Mouse (Mus musculus) kidney, postnatal 14 days (tissue): ENCODE measurements around the gene Foxp1.

Source experiments
- DNase-seq: peaks from one replicate; pipeline ENCODE4 v3.0.0; 2022; ENCODE audit warnings: mixed read lengths

Foxp1 gene

DNA sequence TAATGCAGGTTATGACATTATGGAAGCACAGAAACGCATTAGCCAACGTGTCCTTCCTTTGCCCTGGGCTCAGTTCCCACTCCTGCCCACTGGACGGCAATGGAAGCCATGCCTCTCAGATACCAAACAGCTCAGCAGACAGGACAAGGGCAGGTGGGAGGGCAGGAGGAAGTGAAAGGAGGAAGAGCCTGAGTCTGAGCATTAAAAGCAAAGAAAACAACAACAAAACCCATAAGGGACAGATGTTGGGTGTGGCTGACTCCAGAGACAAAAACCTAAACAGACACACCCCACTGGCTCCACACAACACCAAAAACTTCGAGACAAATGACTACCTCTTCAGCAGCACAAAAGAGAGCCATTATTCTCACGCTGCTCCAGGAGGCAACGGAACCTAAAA, 515.0 kb downstream of the Foxp1 start:
- no peak for DNase-seq

DNA sequence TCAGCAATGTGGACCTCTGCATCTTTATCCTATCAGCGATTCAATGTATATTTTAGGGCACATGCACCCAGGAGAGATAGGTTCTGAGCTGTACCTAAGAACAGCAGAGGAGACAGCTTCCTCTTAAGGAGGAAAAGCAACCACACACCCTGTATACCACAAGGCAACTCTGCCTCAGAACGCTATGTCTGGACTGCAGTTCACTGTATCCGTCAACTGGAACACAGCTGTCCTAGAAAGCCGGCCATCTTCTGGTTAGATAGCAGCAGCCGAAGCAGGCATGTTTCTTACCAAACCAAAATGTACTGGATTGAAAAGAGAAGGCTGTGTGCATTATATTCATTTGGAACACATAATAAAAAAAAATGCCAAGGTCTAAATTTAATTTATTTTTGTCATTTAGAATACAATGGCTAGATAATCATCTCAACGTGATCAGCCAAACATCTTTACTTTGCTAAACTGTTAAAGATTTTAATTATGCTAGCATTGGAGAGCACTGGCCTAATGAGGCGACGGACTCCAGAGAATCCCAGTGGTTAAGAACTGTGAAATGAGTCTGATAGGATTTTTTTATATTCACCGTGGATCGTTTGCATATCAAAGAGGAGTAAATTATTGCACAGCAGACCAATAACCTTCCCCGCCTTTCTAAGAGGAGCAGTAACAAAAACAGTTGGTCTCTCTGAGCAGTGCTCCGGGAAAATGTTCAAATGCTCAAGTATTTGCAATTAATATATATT, 518.1 kb downstream of the Foxp1 start:
- DNase-seq: no peak

DNA sequence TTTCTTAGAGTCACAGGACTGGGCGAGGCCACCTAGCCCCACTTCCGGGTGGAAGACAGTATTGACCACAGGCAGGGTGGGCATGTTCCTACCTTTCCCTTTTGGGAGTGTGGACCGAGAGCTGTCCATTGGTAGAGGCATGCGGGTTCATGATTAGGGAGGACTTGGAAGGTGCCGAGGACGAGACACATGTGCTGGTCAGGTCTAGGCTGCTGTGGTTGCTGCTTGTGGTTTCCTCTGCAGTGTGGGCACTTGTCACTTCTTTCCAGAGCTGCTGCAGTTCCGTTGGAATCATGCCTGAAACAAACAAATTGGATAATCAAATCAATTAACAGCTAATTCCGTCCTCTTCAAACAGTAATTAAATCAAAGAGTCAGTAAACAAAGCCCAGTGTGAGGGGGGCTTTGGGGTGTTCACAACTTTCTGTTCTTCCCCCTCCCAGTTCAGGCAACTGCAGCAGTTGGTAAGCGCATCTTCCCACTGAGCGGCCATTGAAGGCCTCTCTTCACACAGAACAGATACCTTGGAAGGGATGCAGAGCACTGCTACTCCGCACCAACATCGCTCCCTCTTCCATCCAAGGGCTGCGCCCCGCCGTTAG, 519.3 kb downstream of the Foxp1 start:
- no peak for DNase-seq

DNA sequence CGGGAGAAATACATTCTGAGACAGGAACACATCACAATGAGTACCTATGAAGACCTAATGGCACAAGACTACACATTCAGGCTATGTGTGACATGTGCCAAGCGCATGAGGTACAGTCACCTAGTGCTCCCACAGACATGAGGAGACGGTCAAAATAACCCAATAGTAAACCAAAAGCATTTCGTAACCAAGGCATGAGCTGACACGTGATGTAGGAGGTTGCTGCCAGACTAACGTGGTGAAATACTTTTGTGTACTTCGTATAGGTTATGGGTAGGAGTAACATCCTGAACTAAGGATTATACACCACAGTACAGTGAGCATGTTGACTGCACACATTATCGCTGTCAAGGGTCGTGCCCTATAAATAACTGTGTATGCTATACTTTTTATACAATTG, 520.9 kb downstream of the Foxp1 start:
- DNase-seq: no peak

DNA sequence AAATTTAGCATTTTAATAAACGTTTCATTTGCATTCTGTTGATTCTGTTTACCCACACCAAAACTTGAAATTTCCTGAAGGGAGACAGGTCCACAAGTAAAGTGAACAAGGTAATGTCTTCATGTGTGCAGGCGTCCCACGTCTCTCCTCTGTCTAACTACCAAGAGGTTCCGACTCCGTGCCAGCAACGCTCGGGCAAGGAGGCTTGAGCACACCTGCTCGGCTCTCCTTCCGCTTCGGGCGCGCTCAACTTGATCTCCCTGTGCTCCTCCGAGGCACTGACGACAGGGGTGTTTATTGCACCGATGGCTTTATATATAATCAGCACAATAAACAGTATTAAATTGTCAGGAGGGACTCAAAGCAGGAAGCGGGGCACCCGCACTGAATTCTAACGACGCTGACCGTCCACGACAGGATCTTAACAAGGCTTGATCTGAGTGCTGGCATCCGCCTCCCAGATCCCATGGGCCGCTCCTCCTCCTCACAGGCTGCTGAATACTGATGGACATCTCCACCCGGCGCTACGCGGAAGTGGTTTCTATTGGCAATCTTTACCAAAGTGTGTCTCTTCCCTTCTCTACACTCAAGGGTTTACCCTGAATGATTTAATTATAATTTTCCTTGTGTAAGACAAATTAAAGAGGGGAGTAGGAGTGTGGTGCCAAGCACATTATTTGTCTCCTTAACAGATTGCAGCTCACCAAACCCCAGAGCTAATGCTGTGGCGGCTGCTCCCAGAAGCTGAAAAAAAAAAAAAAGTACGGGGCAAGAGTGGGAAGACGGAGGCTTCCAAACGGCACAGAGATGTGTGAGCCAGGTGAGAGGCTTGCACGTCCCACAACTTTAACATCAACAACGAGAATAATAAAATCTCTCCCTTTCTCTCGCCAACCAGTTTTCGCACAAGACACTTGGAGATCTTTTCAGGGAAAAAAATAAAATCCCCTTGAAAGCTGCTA, 523.3 kb downstream of the Foxp1 start:
- DNase-seq: no peak

DNA sequence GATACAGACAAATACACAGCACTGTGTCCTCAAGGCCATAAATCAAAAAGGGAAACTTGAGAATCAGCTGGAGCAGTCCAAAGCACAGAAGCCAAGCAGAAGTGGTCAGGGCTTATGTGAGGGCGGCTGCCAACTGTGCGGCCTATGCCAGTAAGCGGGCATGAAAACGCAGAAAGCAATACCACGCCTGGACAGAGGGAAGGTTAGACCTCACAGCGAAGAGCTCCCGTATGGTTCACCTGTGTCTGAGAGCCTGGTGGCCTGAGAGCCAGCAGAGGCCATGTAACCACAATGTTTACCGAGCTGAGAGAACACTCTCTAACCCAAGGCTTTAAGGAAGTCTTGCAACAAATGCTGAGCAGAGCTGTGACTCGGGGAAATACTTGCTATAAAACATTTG, 524.8 kb downstream of the Foxp1 start:
- no peak for DNase-seq

DNA sequence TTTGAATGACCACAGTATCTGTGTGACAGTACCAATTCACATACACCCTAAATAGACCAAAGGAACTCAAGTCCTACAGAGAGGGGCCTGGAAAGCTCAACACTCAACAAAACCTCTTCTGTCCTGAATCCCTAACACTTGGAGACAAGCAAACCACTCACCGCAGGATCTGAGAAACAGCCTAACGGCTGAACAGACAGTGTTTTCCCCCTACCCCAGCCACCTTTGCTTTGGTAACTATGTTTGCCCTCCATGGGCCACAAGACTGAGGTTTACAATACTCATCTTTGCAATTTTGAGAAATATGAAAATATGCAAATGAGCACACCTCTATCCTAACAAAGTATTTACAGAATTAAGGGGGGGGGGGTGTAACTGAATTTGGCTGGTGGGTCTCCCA, 525.7 kb downstream of the Foxp1 start:
- DNase-seq: no peak

DNA sequence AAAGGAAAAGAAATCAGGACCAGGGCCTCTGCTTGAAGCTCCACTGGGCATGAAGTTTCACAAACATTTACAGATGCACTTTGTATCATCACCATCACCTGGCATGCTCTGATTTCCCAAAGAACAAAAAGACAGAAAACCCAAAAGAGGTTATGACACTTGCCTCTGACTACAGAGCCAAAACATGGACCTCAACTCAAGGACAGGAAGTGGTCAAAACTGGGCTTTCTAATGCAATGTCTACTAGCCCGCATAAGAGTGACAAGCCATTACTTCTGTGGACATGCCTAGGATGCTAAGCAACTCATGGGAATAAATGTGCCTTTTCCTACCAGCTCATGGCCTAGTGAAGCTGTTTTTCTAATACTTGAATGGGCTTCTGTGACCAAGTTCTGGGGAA, 526.2 kb downstream of the Foxp1 start:
- no peak for DNase-seq

DNA sequence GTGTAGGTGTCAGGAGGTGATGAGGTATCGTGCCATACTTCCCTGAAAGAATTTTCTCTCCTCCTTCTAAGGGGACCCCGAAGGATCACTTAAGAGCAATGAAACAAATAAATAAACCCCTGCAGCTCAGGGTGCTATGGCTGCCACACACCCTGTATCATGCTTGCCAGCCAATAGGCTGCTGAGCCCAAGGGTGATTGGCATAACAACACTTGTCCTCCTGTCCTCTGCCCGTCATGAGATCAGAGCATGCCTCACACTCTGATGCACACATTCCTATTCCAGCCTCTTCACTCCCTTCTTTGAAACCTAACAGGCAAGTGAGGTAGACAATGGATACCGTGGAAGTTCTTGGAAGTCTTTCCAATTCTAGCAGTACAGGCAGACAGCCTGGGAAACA, 526.8 kb downstream of the Foxp1 start:
- DNase-seq: no peak

DNA sequence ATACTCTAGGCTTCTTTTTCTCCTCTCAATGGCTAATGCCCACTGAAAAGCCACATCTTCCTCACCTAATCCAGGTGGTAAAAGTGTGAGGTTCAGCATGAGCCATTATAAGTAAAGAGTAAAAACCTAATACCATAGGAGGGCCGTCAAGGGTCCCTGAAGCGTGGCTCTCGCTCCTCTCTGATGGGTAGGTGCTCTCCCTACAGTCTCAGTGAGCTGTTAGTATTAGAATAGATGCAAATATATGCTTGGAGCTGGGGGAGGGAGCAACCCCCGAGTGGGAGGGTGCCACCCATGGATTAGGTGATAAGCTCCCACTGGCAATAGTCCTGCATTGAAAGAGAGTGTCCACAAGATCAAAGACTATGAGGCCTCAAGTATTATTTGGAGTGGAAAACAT, 527.6 kb downstream of the Foxp1 start:
- no peak for DNase-seq

DNA sequence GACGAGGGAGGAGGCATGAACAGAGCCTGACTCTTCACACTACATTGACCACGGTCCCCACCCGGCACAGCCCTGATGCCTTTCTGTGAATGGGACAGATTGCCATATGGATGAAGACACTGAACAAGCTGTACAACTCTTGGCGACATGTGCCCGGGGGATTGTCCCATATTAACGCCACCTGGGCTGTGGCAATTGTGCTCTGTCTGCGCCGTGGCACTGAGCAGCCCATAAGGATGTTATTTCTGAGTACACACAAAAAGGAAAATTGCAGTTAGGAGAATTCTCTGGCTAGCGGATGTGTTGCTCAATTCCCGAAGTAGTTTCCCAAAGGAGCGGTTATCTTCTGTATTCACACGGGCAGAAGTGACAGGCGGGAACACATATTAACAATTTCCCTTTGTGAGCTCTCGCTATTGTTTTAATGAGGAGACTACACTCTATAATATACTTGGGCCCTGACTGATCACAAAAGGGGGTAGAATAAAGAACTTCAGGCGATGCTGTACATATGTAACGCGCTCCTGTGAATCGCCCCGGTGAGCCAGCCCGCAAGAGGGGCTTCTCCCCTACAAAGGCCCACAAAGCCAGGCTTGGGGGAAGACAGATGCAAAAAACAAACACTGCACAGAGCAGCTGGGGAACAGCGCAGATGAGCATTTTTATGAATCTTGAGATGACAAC, 528.3 kb downstream of the Foxp1 start:
- no peak for DNase-seq

DNA sequence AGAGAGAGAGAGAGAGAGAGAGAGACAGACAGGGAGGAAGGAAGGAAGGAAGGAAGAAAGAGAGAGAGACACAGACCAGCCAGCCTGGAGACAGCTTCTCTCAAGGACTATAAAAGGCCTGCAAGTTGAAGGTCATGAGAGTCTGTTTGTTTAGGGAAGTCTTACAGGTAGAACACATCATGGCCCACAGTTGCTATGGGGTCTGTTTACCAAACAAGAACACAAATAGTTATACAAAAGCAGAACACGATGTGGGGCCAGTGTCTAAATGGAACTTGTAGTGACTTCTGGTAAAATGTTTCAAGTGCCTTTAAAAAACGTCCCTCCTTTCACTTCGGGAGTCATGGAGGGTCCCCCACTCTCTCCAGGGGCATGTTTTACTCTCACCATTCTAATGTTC, 529.3 kb downstream of the Foxp1 start:
- no peak for DNase-seq

DNA sequence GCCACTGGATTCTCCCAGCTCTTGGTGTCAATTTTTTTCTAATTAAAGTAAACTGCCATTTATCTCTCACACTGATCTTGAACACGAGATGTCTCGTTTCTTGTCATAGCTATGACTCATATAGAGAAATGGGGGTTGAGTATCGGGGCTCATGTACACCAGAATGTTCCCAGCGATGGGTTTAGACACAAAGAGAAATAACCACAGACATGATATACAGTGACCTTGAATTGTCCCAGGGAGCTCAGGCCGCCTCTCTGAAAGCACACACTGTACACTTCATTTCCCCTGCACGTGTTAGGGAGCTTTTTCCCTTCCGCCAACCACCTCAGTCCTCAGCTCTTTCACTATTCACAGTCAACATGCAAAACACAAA, 529.8 kb downstream of the Foxp1 start:
- no peak for DNase-seq

DNA sequence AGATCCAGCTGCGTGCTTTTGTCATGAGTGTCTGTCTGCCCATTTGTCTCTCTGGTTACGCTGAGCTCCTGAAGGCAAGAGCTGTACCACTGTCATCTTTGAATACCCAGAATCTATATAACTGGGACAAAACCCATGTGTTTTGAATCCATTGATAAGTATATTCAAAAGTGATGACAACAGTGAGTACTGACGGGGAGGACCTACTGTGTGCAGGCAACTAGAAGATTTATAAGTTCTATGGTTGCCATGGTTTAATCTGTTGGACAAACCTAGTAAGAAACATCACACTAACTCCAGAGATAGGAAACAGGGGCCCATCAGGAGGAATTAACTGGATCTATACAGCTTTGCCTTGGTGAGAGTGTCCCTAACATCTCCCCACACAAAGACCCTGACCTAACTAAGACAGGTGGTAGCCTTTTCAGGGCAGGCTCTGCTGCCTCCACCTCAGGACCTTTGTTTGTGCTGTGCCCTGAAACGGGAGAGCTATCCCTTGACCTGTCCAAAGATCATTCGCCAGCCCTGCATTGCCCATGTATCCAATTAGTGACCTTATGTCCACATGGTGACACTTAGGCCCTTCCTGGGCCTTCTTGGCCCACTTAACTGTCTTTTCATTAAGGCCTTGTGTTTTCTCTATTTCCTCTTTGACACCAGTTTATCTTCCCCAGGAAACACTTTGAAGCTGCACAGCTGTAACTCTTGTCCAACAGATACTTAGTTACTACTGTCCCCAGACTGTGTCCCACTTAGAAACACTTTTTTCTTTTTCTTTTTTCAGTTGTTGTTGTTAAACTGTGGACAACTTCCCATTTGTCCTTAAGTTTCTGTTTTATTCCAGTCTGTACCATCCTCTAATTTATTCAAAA, 530.4 kb downstream of the Foxp1 start:
- no peak for DNase-seq

DNA sequence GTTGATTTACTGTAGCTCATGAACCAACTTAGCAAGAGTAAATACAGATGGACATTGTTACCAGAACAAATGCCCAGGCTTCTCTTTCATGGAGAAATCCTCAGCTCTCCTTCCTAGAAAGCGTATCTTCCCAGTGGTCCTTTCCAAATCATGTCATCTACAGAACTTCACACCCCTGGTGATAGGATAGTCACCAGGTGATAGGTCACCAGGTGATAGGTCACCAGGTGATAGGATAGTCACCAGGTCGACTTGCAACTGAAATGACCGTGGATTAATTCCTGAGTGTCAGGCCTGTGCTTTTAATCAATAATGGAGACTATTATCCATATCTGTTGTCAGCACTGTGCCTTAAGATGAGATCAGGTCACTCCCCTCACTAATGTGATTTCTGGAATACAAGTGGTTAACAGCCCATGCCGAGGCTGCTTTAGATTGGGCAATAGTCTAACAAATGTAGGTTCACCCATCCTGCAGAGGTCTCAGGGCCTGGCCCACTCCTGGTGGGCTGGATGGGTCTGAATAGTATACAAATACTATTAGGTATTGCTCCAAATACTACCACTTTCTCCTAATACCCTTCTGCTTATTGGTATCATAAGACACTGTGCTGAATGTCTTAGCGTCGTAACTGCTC, 534.9 kb downstream of the Foxp1 start:
- no peak for DNase-seq

DNA sequence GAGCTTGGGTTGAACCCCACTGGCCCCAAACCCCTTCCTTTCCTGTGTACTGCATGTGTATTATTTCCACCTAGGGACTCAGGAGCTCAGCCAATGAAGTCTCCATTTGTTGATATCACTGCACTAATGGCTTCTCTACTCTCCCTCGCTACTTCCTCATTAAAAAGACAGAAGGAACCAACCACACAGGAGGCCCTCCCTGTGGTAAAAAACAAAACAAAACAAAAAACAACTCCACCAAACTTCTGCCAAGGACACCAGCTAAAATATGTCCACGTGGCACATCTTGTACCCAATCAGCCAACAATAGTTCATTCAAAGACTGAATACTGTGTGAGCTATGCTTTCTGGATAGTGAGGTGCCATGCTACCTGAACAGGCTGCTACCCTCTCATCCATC, 537.1 kb downstream of the Foxp1 start:
- DNase-seq: no peak

DNA sequence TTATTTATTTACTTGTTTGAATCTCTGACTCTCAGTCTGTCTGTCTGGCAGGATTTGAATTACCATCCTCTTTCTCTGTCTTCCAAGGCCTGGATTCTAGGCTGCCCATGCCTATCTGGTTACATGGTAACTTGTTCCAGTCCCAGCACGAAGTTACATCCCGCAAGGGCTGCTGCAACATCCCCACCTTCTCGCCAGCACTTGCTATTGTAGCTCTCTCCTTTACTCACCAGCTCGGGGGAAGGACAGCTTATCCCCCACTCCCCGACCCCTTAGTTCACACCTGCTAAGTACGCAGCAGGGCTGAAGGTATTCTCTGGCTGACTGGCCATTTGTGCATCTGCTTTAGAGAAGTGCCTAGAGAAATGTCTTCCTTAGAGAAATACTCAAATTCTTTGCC, 537.9 kb downstream of the Foxp1 start:
- DNase-seq: no peak

DNA sequence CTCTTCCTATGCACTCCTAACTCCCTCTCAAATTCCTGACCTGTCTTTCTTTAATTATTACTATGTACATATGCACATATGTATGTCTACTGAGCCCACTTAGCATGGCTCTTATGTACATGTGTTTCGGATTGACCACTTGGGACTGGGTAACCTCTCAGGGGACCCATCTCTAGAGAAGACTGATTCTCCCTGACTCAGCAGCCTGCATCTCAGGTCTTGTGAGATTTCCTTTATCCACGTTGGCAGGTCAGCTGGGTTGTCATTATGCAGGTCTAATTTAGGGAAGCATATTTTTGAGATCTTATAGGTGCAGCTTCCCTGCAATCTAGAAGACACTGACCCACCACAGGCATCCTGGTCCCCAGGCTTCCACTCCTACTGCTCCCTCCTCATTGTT, 538.5 kb downstream of the Foxp1 start:
- no peak for DNase-seq

DNA sequence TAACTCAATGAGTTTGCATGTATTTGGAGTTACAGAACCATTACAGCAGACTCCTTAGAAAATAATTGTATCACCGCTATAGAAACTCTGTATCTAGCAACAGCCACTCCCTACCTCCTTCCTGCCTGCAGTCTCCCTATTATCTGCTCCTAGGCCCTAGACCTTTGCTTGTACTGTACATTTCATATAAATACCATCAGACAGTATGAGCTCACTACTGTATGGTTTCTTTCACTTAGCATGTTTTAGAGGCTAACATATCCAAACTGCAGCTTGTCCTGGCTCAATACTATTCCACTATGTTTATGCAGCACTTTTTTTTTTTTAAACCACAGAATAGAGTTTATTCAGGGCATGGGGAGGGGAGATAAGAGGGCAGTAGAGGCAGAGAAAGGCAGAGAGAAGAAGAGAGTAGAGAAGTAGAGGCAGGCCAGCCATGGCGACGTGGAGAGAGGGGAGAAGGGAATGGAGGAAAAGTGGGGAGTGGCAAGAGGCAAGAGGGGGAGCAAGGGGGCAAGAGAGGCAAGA, 539.1 kb downstream of the Foxp1 start:
- DNase-seq: no peak

DNA sequence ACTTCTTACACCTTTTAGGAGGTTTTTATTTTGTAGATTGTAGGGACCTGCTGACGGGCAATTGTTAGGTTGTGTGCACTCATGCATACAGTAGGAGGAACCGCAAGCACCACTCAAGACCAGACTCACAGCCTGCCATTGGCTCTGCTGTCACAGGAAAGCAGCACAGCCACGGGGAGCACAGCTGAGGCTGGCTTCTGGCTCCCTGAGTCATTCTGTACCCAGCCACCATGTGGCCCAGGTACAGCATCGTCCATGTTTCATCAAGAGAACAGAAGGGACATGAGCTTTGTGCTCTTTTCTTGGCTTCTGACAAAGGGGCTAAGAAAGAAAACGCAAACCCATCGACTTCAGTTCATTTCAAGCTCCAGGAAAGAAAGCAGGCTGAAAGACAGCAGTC, 541.3 kb downstream of the Foxp1 start:
- no peak for DNase-seq

DNA sequence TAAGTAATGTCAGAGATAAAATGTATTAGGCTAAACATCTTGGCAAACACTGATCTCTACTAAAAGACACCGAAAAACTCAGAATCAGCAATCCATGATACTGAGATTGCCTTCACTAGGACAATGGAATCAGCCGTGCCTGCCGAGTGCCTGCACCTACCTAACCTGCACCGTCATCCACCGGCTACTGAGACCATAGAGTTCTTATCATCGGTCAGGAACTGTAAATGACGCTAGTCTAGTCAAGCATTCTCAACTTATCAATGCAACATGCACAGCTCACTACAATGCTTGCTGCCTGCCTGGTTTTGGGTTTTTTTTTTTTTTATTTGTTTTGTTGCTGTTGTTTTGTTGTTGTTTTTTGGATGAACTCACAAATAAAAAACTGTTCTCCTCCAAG, 542.1 kb downstream of the Foxp1 start:
- DNase-seq: no peak

DNA sequence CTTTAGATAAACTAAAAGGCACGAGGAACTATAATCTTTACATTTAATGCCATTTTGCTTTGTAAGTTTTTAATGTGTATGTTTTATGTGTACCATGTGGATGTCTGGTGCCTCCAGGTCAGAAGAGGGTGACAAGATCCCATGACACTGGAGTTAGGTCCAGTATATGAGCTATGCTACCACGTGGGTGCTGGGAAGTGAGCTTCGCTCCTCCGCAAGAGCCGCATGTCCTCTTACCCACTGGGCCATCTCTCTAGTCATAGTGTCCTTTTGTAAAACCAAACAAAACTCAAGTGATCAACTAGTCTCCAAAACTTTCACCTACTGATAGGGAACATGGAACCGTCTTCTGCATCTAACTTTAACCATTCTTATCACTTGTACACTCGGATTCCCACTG, 542.5 kb downstream of the Foxp1 start:
- DNase-seq: no peak
